Mouse (Mus musculus): ENCODE data around the gene Foxo3.
A peak's percentile ranks its signal among the peaks of the same experiment; 100 is the strongest.

Foxo3 gene

GRCm38 (mm10) chr10:42174283-42174682 is 102.3 kb downstream of the Foxo3 start:
- DNase-seq: no peak

GRCm38 (mm10) chr10:42173839-42174238 is 102.7 kb downstream of the Foxo3 start:
- no peak for DNase-seq

DNA sequence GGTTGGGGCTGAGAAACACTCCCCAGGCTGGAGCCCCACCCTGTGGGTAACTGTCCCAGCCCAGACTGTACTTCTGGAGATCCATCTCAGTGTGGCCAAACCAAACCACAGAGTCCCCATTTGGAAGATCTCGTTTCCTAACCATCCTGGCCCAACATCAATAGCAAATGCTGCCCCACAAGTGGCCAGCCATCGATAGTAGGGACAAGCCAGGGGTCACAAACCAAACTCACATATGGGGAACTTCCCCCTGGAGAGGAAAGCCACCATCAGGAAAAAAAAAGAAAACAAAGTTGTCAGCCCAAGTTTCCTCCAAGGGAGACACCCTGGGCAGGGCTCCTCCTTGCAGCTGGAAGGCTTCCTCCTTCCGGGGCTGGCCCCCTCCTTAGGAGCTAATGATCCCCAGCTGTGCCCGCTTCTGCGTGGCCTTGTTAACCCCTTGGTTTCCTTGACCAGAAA is 105.6 kb downstream of the Foxo3 start:
- DNase-seq: no peak

- no peak for DNase-seq
Observed at GRCm38 (mm10) chr10:42170201-42170600, 106.4 kb downstream of the Foxo3 start.

- no peak for DNase-seq
Observed at GRCm38 (mm10) chr10:42154727-42155126, 121.8 kb downstream of the Foxo3 start.

DNA sequence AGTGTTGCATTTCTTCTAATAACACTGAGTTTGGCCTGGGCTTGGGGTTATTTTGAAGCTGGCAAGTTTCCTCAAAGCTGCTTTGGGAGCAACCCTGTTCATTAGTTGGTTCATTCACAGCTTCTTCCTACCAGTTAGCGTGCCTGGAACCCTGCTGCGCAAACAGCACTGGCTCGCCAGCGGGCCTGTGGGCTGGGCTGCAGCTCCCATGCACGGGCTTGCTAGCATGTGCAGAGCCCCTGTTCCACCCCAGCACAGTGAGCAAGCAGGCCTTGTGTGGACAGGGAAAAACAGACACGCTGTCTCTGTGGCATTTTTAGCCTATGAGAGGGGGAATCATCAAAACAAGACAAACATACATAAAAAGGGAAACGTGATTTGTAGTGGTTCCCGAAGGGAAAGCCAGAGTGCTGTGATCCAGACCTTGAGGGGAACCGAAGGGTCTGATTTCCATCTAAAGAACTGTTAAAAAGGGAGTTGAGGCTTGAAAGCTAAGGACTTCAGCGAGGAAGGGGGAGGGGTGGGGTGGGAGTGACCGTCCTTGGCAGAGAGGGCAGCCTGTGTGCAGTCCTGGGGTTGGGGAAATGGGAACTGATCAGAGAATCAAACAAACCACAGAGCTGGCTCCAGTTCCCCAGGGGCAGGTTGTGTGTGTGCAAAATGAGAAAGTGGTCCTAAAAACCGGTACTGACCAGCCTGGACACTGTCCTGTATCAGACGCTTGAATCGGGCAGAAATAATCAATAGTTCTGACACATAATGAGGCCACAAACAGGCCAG is 123.9 kb downstream of the Foxo3 start:
- DNase-seq: peak; percentile 19

GRCm38 (mm10) chr10:42149767-42150166 is 126.8 kb downstream of the Foxo3 start:
- no peak for DNase-seq

DNA sequence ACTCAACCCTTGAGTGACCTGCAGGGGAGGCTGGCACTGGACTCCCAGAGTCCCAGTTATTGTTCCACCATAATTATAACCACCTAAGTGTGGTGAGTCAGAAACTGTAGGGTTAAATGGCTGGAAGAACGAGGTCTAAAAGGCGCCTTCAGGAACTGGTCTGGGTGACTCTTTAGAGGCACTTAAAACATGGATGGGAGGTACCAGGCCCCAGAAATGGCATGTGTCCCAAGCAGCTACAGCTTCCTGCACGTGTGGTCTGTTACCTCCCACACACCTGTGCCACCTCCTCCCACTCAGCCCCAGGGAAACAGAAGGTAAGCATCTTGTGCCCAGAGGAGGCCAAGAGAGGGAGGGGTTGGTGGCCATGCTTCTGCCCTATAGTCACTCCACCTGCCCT is 128.2 kb downstream of the Foxo3 start:
- DNase-seq: no peak

GRCm38 (mm10) chr10:42145221-42145620 is 131.3 kb downstream of the Foxo3 start:
- DNase-seq: no peak

DNA sequence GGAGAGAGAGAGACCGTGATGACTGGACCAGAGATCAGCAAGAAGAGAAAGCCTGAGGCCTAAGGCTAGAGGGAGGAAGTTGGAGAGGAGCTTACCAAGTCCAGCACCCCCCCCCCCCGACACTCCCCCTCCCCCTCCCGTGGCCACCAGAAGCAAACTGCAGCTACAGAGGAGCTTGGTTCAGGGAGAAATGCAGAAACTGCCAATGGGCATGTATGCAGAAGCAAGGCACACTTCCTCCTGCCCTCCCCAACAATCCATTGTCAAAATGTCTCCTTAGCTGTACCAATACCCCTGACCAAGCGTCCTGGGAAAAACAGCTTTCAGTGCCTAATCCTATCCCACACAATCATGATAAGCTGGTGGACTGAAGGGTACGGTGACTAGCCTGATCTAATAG is 131.8 kb downstream of the Foxo3 start:
- no peak for DNase-seq

GRCm38 (mm10) chr10:42144176-42144575 is 132.4 kb downstream of the Foxo3 start:
- no peak for DNase-seq

GRCm38 (mm10) chr10:42142791-42143190 is 133.8 kb downstream of the Foxo3 start:
- no peak for DNase-seq

DNA sequence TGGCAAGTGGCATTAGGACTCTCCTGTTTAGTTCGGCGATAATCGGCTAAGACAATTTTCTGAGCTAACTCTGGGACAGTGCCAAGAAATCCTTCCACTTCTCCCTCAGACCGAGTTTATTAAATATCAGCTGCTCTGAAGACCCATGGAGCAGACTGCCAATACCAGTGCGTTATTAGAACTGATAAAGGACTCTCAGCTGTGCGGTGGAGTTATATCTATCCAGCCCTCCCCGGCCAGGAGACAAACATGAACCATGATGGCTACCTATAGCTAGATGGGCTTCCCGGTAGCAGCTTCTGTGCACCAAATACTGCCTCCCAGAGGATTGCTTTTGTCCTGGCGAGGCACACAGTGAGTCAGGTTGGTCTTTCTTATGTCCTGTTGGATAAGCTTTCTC is 134.5 kb downstream of the Foxo3 start:
- DNase-seq: no peak

DNA sequence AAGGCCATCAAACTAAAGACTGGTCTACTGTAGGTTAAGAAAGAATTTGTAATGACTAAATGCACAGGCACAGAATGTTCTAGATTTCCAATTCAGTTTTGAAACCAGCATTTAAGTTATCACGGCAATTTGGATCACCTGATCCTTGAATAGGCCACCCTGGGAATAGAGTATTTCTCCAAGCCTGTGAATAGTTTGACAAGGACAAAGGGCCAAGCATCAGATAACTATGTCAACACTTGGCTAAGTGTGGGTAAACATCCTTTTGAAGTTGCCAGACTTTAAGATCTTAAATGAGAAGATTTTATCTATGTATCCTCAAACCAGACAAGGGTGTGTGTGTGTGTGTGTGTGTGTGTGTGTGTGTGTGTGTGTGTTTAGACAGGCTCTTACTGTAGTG is 136.8 kb downstream of the Foxo3 start:
- DNase-seq: no peak

DNA sequence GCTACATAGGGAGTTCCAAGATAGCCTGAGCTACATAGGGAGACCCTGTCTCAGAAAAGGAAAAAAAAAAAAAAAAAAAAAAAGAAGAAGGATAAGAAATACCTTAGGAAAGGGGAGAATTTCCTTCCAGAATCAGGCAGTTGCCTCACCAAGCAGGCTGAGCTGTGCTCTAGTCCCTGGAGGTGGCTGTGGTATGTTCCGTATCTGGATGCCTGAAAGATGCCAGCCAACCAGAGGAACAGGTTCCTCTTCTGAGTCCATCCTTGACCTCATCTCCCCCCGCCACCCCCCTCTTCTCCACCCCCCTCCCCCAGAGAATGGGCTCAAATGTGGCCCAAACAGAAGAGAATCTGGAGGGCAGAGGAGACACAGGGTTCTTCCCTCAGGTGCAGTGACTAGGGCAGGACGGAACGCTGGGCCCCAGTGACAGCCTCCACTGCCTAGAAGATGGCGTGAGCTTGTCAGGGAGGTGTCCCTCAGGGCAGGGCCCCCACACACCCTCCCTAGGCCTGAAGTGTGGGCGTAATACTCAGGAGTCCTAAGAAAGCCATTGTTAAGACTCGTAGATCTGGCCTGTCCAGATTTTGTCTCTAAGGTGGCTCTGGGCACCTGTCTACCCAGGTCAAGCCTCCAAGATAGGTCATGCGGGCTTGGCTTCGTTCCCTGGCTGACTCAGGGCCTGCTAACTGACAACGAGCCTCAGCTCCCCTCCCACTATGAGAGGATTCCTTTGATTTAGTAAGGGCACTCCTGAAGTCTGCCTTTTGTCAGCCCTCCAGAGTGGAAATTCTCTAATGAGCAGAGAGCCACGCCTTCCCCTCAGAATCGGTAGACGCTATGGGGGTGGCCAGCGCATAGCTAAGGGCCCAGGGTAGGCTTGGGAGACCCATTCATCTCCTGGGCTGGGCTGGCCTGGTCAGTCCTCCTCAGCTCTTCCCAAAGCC is 141.5 kb downstream of the Foxo3 start:
- no peak for DNase-seq

Measured in liver (tissue).